Mouse (Mus musculus) ES-Bruce4 (cell line): ENCODE results near the gene Galr2. TPM values are rescaled to one million over a fixed set of nuclear protein-coding genes. Genes with fewer than 3 reads are reported as not detected.

ENCODE experiments used
- H3K27ac ChIP-seq: 2 replicates; pipeline ENCODE4 v1.5.1; 2012; ENCODE audit warnings: low read length, inconsistent platforms; ENCODE audit not compliant: insufficient read depth
- H3K27me3 ChIP-seq: 2 replicates; pipeline ENCODE4 v1.6.1; 2012; ENCODE audit warnings: mild to moderate bottlenecking, low read length, inconsistent platforms; ENCODE audit not compliant: control insufficient read depth, poor library complexity, insufficient read depth, severe bottlenecking
- H3K36me3 ChIP-seq: 2 replicates; pipeline ENCODE4 v1.6.1; 2012; ENCODE audit warnings: inconsistent platforms, mild to moderate bottlenecking, low read length, moderate library complexity; ENCODE audit not compliant: control insufficient read depth, poor library complexity, insufficient read depth, severe bottlenecking
- H3K4me1 ChIP-seq: one replicate; pipeline ENCODE4 v1.8.1; 2011; ENCODE audit warnings: low read length; ENCODE audit not compliant: control insufficient read depth, insufficient read depth
- H3K4me3 ChIP-seq: 2 replicates; pipeline ENCODE4 v1.5.1; 2011; ENCODE audit warnings: low read depth, mild to moderate bottlenecking, low read length
- H3K9ac ChIP-seq: 2 replicates; pipeline ENCODE4 v1.6.1; 2012; ENCODE audit warnings: low read depth, mild to moderate bottlenecking, inconsistent platforms; ENCODE audit not compliant: poor library complexity, severe bottlenecking
- H3K9me3 ChIP-seq: replicated peaks from 2 replicates; pipeline ENCODE4 v1.6.1; 2012; ENCODE audit warnings: mild to moderate bottlenecking, low read length, inconsistent platforms; ENCODE audit not compliant: control insufficient read depth, poor library complexity, insufficient read depth, severe bottlenecking
- CTCF ChIP-seq: IDR thresholded peaks from one replicate; pipeline ENCODE4 v1.8.1; 2011; ENCODE audit warnings: low read depth, low read length
- EP300 ChIP-seq: IDR thresholded peaks from 2 replicates; pipeline ENCODE4 v1.6.1; 2011; ENCODE audit warnings: low read depth, low read length; ENCODE audit not compliant: insufficient read depth
- POLR2A ChIP-seq: IDR thresholded peaks from one replicate; pipeline ENCODE4 v1.8.1; 2011; ENCODE audit warnings: low read length; ENCODE audit not compliant: insufficient read depth
- polyA plus RNA-seq: library from polyadenylated mRNA; stranded (reverse); fragments of >200 nt; gene quantifications from 2 replicates; pipeline ENCODE4 v1.2.4, GENCODE M21; 2011; ENCODE audit warnings: low read depth; ENCODE audit not compliant: missing spikeins, insufficient read depth, insufficient read length

Gene Galr2
- polyA plus RNA-seq, 1 experiment, result 0.61 TPM

GRCm38 (mm10) chr11:116296191-116296734 is 15.5 kb downstream of the Galr2 start:
- Histone ChIP-seq H3K9ac (no peak overlapping the region), H3K27me3 (no peaks in the 10 kb centered on the region), H3K27ac (no peak overlapping the region), H3K9me3 (no peaks in the 10 kb centered on the region), H3K4me3 (no peak overlapping the region), H3K4me1 (peaks cover 3% of the 10 kb centered on the region), H3K36me3 (no peaks in the 10 kb centered on the region)
- TF ChIP-seq POLR2A (no peak), CTCF (no peak), EP300 (no peak)

GRCm38 (mm10) chr11:116297017-116297416 is 16.3 kb downstream of the Galr2 start:
- TF ChIP-seq POLR2A, result no peak
- no peak for TF ChIP-seq EP300
- no peak for TF ChIP-seq CTCF
- H3K4me3 ChIP-seq, result no peak overlapping the region
- H3K36me3 ChIP-seq, result no peaks in the 10 kb centered on the region
- no peak overlapping the region for H3K9ac ChIP-seq
- H3K27ac ChIP-seq, result no peak overlapping the region
- H3K4me1 ChIP-seq, result peaks cover 3% of the 10 kb centered on the region
- no peaks in the 10 kb centered on the region for H3K27me3 ChIP-seq
- H3K9me3 ChIP-seq, result no peaks in the 10 kb centered on the region

- TF ChIP-seq EP300 (no peak), POLR2A (no peak), CTCF (no peak)
Measured at GRCm38 (mm10) chr11:116298221-116298620, 17.5 kb downstream of the Galr2 start.

GRCm38 (mm10) chr11:116298621-116299020 is 17.9 kb downstream of the Galr2 start:
- Histone ChIP-seq H3K36me3 (no peaks in the 10 kb centered on the region), H3K9me3 (no peaks in the 10 kb centered on the region), H3K4me1 (peaks cover 3% of the 10 kb centered on the region), H3K27me3 (no peaks in the 10 kb centered on the region), H3K4me3 (no peak overlapping the region), H3K9ac (no peak overlapping the region), H3K27ac (no peak overlapping the region)
- TF ChIP-seq EP300, result no peak
- no peak for TF ChIP-seq POLR2A
- no peak for TF ChIP-seq CTCF

More at GRCm38 (mm10) chr11:116298221-116298620, 17.5 kb downstream of the Galr2 start:
- Histone ChIP-seq H3K4me1 (peaks cover 3% of the 10 kb centered on the region), H3K9ac (no peak overlapping the region), H3K27ac (no peak overlapping the region), H3K9me3 (no peaks in the 10 kb centered on the region), H3K36me3 (no peaks in the 10 kb centered on the region), H3K4me3 (no peak overlapping the region), H3K27me3 (no peaks in the 10 kb centered on the region)

- Histone ChIP-seq H3K4me3 (no peak overlapping the region), H3K4me1 (no peaks in the 10 kb centered on the region), H3K27ac (no peak overlapping the region), H3K9ac (no peak overlapping the region), H3K27me3 (no peaks in the 10 kb centered on the region), H3K36me3 (no peaks in the 10 kb centered on the region), H3K9me3 (no peaks in the 10 kb centered on the region)
- TF ChIP-seq EP300 (no peak), CTCF (no peak), POLR2A (no peak)
Measured at GRCm38 (mm10) chr11:116305423-116305822, 24.7 kb downstream of the Galr2 start.

- no peaks in the 10 kb centered on the region for H3K9me3 ChIP-seq
- H3K4me3 ChIP-seq, result peak overlapping the region; percentile 80
- no peaks in the 10 kb centered on the region for H3K27me3 ChIP-seq
- no peaks in the 10 kb centered on the region for H3K36me3 ChIP-seq
- no peaks in the 10 kb centered on the region for H3K4me1 ChIP-seq
- H3K27ac ChIP-seq, result peak overlapping the region; percentile 17; the same call in 1 of the 2 replicates
- H3K9ac ChIP-seq, result peak overlapping the region; percentile 61
- TF ChIP-seq EP300 (0 out of 2 replicates have a peak, but pooled peaks have one; percentile 18), POLR2A (no peak), CTCF (no peak)
Measured at GRCm38 (mm10) chr11:116306126-116306982, 25.6 kb downstream of the Galr2 start.
